Mouse (Mus musculus): ENCODE data around the gene Grid2.

DNA sequence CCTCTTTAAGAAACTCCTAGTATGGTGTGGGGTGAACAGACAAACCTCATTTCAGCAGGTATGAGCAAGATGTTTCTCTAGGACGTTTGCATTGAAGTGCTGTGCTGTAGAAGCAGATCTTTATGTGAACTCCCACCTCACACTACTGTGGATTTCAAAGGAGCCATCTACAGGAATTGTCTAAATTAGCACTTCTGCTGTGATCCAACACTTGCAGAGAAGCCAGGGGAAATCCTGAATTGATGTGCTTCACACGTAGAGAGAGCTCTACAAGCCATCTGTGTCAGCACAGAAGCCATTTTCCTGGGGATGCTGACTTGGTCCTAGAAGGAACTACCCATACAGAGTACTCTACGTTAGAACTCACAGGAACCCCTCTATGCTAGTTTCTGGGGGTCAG, 430.0 kb downstream of the Grid2 start:
- TF ChIP-seq CTCF (IDR thresholded peaks at IDR 0.05; ENCODE audit: extremely low read depth, insufficient read length, insufficient replicate concordance, low read depth, low read length) (no peak), POLR2A (IDR thresholded peaks at IDR 0.05; ENCODE audit: low read depth, low read length) (no peak)
